Mouse (Mus musculus): ENCODE data around the gene Nlrp5.
"Not testable (repeated sequence)": the region's sequence is repeated elsewhere in the genome, so short reads cannot be mapped to it uniquely, and the experiment has no call there.

Nlrp5 gene

GRCm38 (mm10) chr7:23385589-23385988, at the start of gene Nlrp5:
Gene Nlrp5, plus strand, starts transcription at chr7:23385889.
- no peak for DNase-seq (ENCODE audit: low spot score in 2 of 2)

- not testable (repeated sequence) for DNase-seq (ENCODE audit: low spot score in 2 of 2)
These were observed 27.4 kb upstream of the Nlrp5 start for GRCm38 (mm10) chr7:23358311-23358710.

- DNase-seq (ENCODE audit: low spot score in 2 of 2): not testable (repeated sequence)
These were observed 84.5 kb downstream of the Nlrp5 start for GRCm38 (mm10) chr7:23470201-23470600.

DNA sequence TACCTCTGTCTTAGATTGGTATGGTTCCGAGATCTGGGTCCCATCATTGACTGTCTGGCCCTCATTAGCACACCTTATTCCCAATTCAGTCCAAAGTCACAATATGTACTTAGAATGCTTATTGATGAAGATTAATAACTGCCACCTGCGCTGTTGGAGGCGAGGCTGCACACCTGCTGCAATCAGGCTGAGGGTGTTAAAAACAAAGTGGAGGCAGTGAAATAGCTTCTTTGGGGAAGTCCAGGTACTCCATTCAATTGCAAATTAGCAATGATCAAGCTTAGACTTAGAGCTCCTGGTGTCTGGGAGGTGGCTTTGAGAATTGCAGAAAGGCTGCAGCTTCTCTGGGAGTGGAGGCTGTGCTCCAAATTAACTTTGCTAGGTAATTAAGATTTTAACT, 85.1 kb downstream of the Nlrp5 start:
- DNase-seq (ENCODE audit: low spot score in 2 of 2): not testable (repeated sequence)

- DNase-seq (ENCODE audit: low spot score in 2 of 2): not testable (repeated sequence)
These were observed 87.2 kb downstream of the Nlrp5 start for GRCm38 (mm10) chr7:23472886-23473285.
